Mouse (Mus musculus) neural tube, embryonic 10.5 days (tissue): ENCODE measurements around the gene Hivep1.
A peak's percentile ranks its signal among the peaks of the same experiment; 100 is the strongest.

Source experiments
- DNase-seq: peaks from one replicate; pipeline ENCODE4 v3.0.0-alpha.2; 2017; ENCODE audit warnings: low spot score; ENCODE audit errors: extremely low spot score

The Hivep1 gene

GRCm38 (mm10) chr13:42075546-42075945 lies 23.7 kb downstream of the Hivep1 start:
- DNase-seq: no peak

GRCm38 (mm10) chr13:42076751-42077302 lies 25.0 kb downstream of the Hivep1 start:
- DNase-seq: no peak

- DNase-seq: no peak
Observed at GRCm38 (mm10) chr13:42077629-42078028, 25.8 kb downstream of the Hivep1 start.

- DNase-seq: no peak
Observed at GRCm38 (mm10) chr13:42080131-42080916, 28.5 kb downstream of the Hivep1 start.

GRCm38 (mm10) chr13:42088339-42088738 lies 36.5 kb downstream of the Hivep1 start:
- DNase-seq: no peak

- no peak for DNase-seq
Observed at GRCm38 (mm10) chr13:42089025-42089424, 37.2 kb downstream of the Hivep1 start.

- no peak for DNase-seq
Observed at GRCm38 (mm10) chr13:42090751-42091150, 38.9 kb downstream of the Hivep1 start.

GRCm38 (mm10) chr13:42092392-42093139 lies 40.7 kb downstream of the Hivep1 start:
- DNase-seq: no peak

GRCm38 (mm10) chr13:42093268-42094042 lies 41.6 kb downstream of the Hivep1 start:
- no peak for DNase-seq

- DNase-seq: no peak
Observed at GRCm38 (mm10) chr13:42095826-42096515, 44.1 kb downstream of the Hivep1 start.

- DNase-seq: no peak
Observed at GRCm38 (mm10) chr13:42097109-42097508, 45.3 kb downstream of the Hivep1 start.

- DNase-seq: no peak
Observed at GRCm38 (mm10) chr13:42098522-42098921, 46.7 kb downstream of the Hivep1 start.

GRCm38 (mm10) chr13:42099523-42099922 lies 47.7 kb downstream of the Hivep1 start:
- DNase-seq: no peak

GRCm38 (mm10) chr13:42101440-42102190 lies 49.8 kb downstream of the Hivep1 start:
- peak; percentile 24 for DNase-seq

- DNase-seq: peak; percentile 54
Observed at GRCm38 (mm10) chr13:42102980-42103379, 51.2 kb downstream of the Hivep1 start.

GRCm38 (mm10) chr13:42103486-42104166 lies 51.8 kb downstream of the Hivep1 start:
- no peak for DNase-seq

- no peak for DNase-seq
Observed at GRCm38 (mm10) chr13:42104371-42104770, 52.5 kb downstream of the Hivep1 start.

- DNase-seq: no peak
Observed at GRCm38 (mm10) chr13:42108483-42109215, 56.8 kb downstream of the Hivep1 start.

GRCm38 (mm10) chr13:42110416-42110815 lies 58.6 kb downstream of the Hivep1 start:
- no peak for DNase-seq
